8 mouse cellular contexts compared by ENCODE assay signal in the genomic region with DNA sequence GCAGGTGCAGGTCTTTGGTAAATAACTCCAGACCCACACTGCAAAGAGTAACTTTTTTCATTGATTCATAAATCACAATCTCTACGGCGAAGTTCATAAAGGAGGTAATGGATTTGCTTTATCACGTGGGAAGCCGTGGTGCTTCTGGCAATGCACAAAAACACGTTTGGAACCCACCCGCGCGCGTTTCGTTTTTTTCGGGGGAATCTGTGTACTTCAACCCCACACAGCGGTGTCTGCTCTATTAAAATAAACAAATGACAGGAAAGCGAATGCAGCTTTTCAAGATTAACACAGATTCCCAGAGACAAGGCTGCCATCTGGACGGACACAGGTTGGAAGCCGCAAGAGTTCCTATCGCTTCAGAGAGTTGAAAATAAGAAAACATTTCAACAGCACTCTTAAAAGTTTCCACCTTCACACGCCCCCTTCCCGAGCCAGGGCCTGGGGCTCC. TPM values are rescaled to one million over a fixed set of nuclear protein-coding genes. Genes with fewer than 3 reads are reported as not detected.
DNase-seq lines count a peak whose midpoint lies in the region; ATAC-seq and TF ChIP-seq lines count a peak whose summit lies in the region.

No protein-coding gene starts in this region.

- TF ChIP-seq CTCF in kidney, postnatal 0 days (IDR thresholded peaks at IDR 0.05; ENCODE audit: low read depth), result no peak
- TF ChIP-seq CTCF in bone marrow macrophage, adult 2 months (IDR thresholded peaks at IDR 0.05; ENCODE audit: low read depth, low read length), result no peak
- TF ChIP-seq CTCF in midbrain, postnatal 0 days (IDR thresholded peaks at IDR 0.05), result no peak

- no peak for ATAC-seq in kidney, postnatal 0 days (replicated peaks; ENCODE audit: low FRiP score, low read depth)
- no peak for ATAC-seq in hindbrain, embryonic 16.5 days
- no peak for ATAC-seq in midbrain, postnatal 0 days (ENCODE audit: low FRiP score)
- no peak for ATAC-seq in megakaryocyte-erythroid progenitor cell, adult 5-6 weeks (replicated peaks; ENCODE audit: low FRiP score, low TSS enrichment, poor library complexity, severe bottlenecking)

- peak overlapping the region; percentile 93 for H3K27ac ChIP-seq in kidney, postnatal 0 days
- peak overlapping the region; percentile 55; the same call in 1 of the 2 replicates for H3K27ac ChIP-seq in bone marrow macrophage, adult 2 months (ENCODE audit: insufficient read depth, low read depth, low read length)
- peak overlapping the region; percentile 88 for H3K27ac ChIP-seq in hindbrain, embryonic 16.5 days (ENCODE audit: low read depth, low read length)
- H3K27ac ChIP-seq in midbrain, postnatal 0 days (ENCODE audit: low read depth, low read length), result peak overlapping the region; percentile 79

- H3K9me3 ChIP-seq in kidney, postnatal 0 days (replicated peaks; ENCODE audit: low read length), result no peaks in the 10 kb centered on the region
- H3K9me3 ChIP-seq in hindbrain, embryonic 16.5 days (ENCODE audit: control insufficient read depth, low read length), result no peaks in the 10 kb centered on the region
- no peaks in the 10 kb centered on the region for H3K9me3 ChIP-seq in midbrain, postnatal 0 days (ENCODE audit: low read length)

- H3K27me3 ChIP-seq in kidney, postnatal 0 days (ENCODE audit: insufficient read depth, low read length), result no peaks in the 10 kb centered on the region
- no peaks in the 10 kb centered on the region for H3K27me3 ChIP-seq in hindbrain, embryonic 16.5 days (replicated peaks; ENCODE audit: control insufficient read depth, insufficient read depth, low read length)
- H3K27me3 ChIP-seq in midbrain, postnatal 0 days (ENCODE audit: insufficient read depth, low read length), result no peaks in the 10 kb centered on the region

- peak overlapping the region; percentile 95 for H3K4me3 ChIP-seq in kidney, postnatal 0 days (replicated peaks; ENCODE audit: low read depth, low read length)
- H3K4me3 ChIP-seq in bone marrow macrophage, adult 2 months (ENCODE audit: insufficient read depth, low read length), result peak overlapping the region; percentile 89
- peak overlapping the region; percentile 99 for H3K4me3 ChIP-seq in hindbrain, embryonic 16.5 days (ENCODE audit: low read length)
- peak overlapping the region; percentile 99 for H3K4me3 ChIP-seq in midbrain, postnatal 0 days (ENCODE audit: low read depth, low read length)

- WGBS in kidney, postnatal 0 days, result under 1% methylated on average over 18 of the region's 18 CpGs
- 6% methylated on average over 18 of the region's 18 CpGs for WGBS in hindbrain, embryonic 16.5 days
- WGBS in midbrain, postnatal 0 days, result 2% methylated on average over 18 of the region's 18 CpGs

- no peaks in the 10 kb centered on the region for H3K36me3 ChIP-seq in kidney, postnatal 0 days (ENCODE audit: insufficient read depth, low read length)
- no peaks in the 10 kb centered on the region for H3K36me3 ChIP-seq in hindbrain, embryonic 16.5 days (ENCODE audit: control insufficient read depth, insufficient read depth, low read length)
- no peaks in the 10 kb centered on the region for H3K36me3 ChIP-seq in midbrain, postnatal 0 days (ENCODE audit: insufficient read depth, low read length)

- peaks cover 33% of the 10 kb centered on the region for H3K4me1 ChIP-seq in kidney, postnatal 0 days (replicated peaks; ENCODE audit: insufficient read depth, low read length)
- H3K4me1 ChIP-seq in bone marrow macrophage, adult 2 months (ENCODE audit: control insufficient read depth, insufficient read depth, low read length), result peaks cover 20% of the 10 kb centered on the region
- H3K4me1 ChIP-seq in hindbrain, embryonic 16.5 days (ENCODE audit: control insufficient read depth, insufficient read depth, low read depth, low read length), result peaks cover 31% of the 10 kb centered on the region
- H3K4me1 ChIP-seq in midbrain, postnatal 0 days (ENCODE audit: insufficient read depth, low read length), result peaks cover 10% of the 10 kb centered on the region; the same call in 1 of the 2 replicates

- peak overlapping the region; percentile 82 for H3K4me2 ChIP-seq in kidney, postnatal 0 days (ENCODE audit: low read length)
- peak overlapping the region; percentile 81 for H3K4me2 ChIP-seq in hindbrain, embryonic 16.5 days (ENCODE audit: low read length)
- H3K4me2 ChIP-seq in midbrain, postnatal 0 days (ENCODE audit: low read depth, low read length, poor library complexity, severe bottlenecking), result peak overlapping the region; percentile 85

- TF ChIP-seq POLR2A in bone marrow macrophage, adult 2 months (IDR thresholded peaks at IDR 0.05; ENCODE audit: borderline replicate concordance, low read depth, low read length), result no peak

- DNase-seq in kidney, postnatal 0 days (ENCODE audit: low spot score), result no peak
- DNase-seq in kidney, postnatal 4 days, result no peak
- no peak for DNase-seq in midbrain, postnatal 0 days (ENCODE audit: low spot score)
- no peak for DNase-seq in spleen, adult 18-20 months
- DNase-seq in testis, postnatal 10 days (ENCODE audit: low spot score), result no peak

- H3K9ac ChIP-seq in kidney, postnatal 0 days (ENCODE audit: low read depth, low read length), result peak overlapping the region; percentile 96
- H3K9ac ChIP-seq in hindbrain, embryonic 16.5 days (ENCODE audit: low read depth, low read length), result peak overlapping the region; percentile 98
- H3K9ac ChIP-seq in midbrain, postnatal 0 days (replicated peaks; ENCODE audit: low read length, poor library complexity, severe bottlenecking), result peak overlapping the region; percentile 91

RNA-seq across cellular contexts. Expression of gene Usp12, which starts 1.1 kb away (rescaled TPM):
- polyA plus RNA-seq in kidney, postnatal 0 days (2015; fragmentation: Nextera tagmentation; extraction: Ambion mirVana), result 18.7 and 20.0 TPM in 2 replicates
- 33.6 and 36.2 TPM in 2 replicates for polyA plus RNA-seq in bone marrow macrophage, adult 2 months (2012; ENCODE audit: insufficient read depth, insufficient read length, missing spikeins)
- 13.0 and 14.8 TPM in 2 replicates for polyA plus RNA-seq in hindbrain, embryonic 16.5 days (2015; fragmentation: Nextera tagmentation; extraction: Ambion mirVana)
- 24.1 and 26.7 TPM in 2 replicates for total RNA-seq in midbrain, postnatal 0 days (2014; rRNA removed)
- polyA plus RNA-seq in midbrain, postnatal 0 days (2015; fragmentation: Nextera tagmentation; extraction: Ambion mirVana), result 13.7 and 14.1 TPM in 2 replicates
- 5.8 and 7.2 TPM in 2 replicates for total RNA-seq in megakaryocyte-erythroid progenitor cell, adult 5-6 weeks (2014; fragmentation: Nextera tagmentation)
- total RNA-seq in megakaryocyte-erythroid progenitor cell, adult 5-6 weeks (2017), result 13.9 and 14.1 TPM in 2 replicates

RNA-seq across cellular contexts. Expression of gene Rpl21, which starts 39.0 kb away (rescaled TPM):
- polyA plus RNA-seq in kidney, postnatal 0 days (2015; fragmentation: Nextera tagmentation; extraction: Ambion mirVana), result 604 and 688 TPM in 2 replicates
- polyA plus RNA-seq in bone marrow macrophage, adult 2 months (2012; ENCODE audit: insufficient read depth, insufficient read length, missing spikeins), result 45.4 and 142 TPM in 2 replicates
- 297 and 315 TPM in 2 replicates for polyA plus RNA-seq in hindbrain, embryonic 16.5 days (2015; fragmentation: Nextera tagmentation; extraction: Ambion mirVana)
- total RNA-seq in midbrain, postnatal 0 days (2014; rRNA removed), result 217 and 224 TPM in 2 replicates
- 328 and 334 TPM in 2 replicates for polyA plus RNA-seq in midbrain, postnatal 0 days (2015; fragmentation: Nextera tagmentation; extraction: Ambion mirVana)
- total RNA-seq in megakaryocyte-erythroid progenitor cell, adult 5-6 weeks (2014; fragmentation: Nextera tagmentation), result 2,306 and 2,977 TPM in 2 replicates
- 2,430 and 3,681 TPM in 2 replicates for total RNA-seq in megakaryocyte-erythroid progenitor cell, adult 5-6 weeks (2017)

RNA-seq across cellular contexts. Expression of gene Rasl11a, which starts 51.2 kb away (rescaled TPM):
- 112 and 115 TPM in 2 replicates for polyA plus RNA-seq in kidney, postnatal 0 days (2015; fragmentation: Nextera tagmentation; extraction: Ambion mirVana)
- not detected in 2 replicates for polyA plus RNA-seq in bone marrow macrophage, adult 2 months (2012; ENCODE audit: insufficient read depth, insufficient read length, missing spikeins)
- 7.6 and 8.5 TPM in 2 replicates for polyA plus RNA-seq in hindbrain, embryonic 16.5 days (2015; fragmentation: Nextera tagmentation; extraction: Ambion mirVana)
- 14.6 and 18.3 TPM in 2 replicates for total RNA-seq in midbrain, postnatal 0 days (2014; rRNA removed)
- 17.8 and 18.8 TPM in 2 replicates for polyA plus RNA-seq in midbrain, postnatal 0 days (2015; fragmentation: Nextera tagmentation; extraction: Ambion mirVana)
- not detected in 2 replicates for total RNA-seq in megakaryocyte-erythroid progenitor cell, adult 5-6 weeks (2014; fragmentation: Nextera tagmentation)
- 3.7 TPM in 1 of 2 replicates, not detected in the other for total RNA-seq in megakaryocyte-erythroid progenitor cell, adult 5-6 weeks (2017)
